Mouse (Mus musculus) cerebellum, adult 2 months (tissue): ENCODE measurements around the gene Bmf.

Experiments used
- CTCF ChIP-seq: fragments of 200-500 bp; IDR thresholded peaks from 2 replicates; pipeline ENCODE4 v1.5.1; 2011; ENCODE audit warnings: low read depth, mild to moderate bottlenecking, control low read depth, low read length, moderate library complexity, borderline replicate concordance; ENCODE audit not compliant: insufficient read depth
- POLR2A ChIP-seq: fragments of 200-500 bp; IDR thresholded peaks from 2 replicates; pipeline ENCODE4 v1.6.1; 2011; ENCODE audit warnings: low read length, control low read depth, borderline replicate concordance; ENCODE audit not compliant: insufficient read depth

DNA sequence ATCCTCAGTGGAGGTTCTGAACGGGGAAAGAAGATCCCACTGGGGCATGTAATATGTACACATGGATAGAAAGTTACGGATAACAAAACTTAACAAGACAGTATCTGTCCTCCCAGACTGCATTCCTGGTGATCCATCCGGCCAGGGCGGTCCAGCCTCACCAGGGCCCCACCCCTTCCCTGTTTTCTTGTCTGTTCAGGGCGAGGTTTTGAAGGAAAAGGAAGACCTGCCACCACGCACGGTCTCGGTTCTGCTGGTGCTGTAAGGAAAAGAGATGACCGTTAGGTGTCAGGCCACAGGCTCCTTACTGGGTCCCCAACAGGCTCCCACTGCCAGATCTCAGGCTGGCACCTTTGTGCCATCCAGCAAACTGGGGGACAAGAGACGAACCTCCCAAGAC, 17.1 kb downstream of the Bmf start:
- TF ChIP-seq CTCF = no peak
- TF ChIP-seq POLR2A = no peak
